Mouse (Mus musculus) bone marrow macrophage, adult 2 months (primary cell): ENCODE measurements around the gene Psmd2. TPM values are rescaled to one million over a fixed set of nuclear protein-coding genes. Genes with fewer than 3 reads are reported as not detected.

Source experiments
- H3K27ac ChIP-seq: 2 replicates; pipeline ENCODE4 v1.5.1; 2012; ENCODE audit warnings: low read depth, low read length; ENCODE audit not compliant: insufficient read depth
- H3K4me1 ChIP-seq: 2 replicates; pipeline ENCODE4 v1.6.1; 2012; ENCODE audit warnings: low read length; ENCODE audit not compliant: control insufficient read depth, insufficient read depth
- H3K4me3 ChIP-seq: 2 replicates; pipeline ENCODE4 v1.5.1; 2012; ENCODE audit warnings: mild to moderate bottlenecking, low read length, moderate library complexity; ENCODE audit not compliant: insufficient read depth
- CTCF ChIP-seq: IDR thresholded peaks from 2 replicates; pipeline ENCODE4 v1.5.1; 2012; ENCODE audit warnings: low read depth, mild to moderate bottlenecking, low read length, moderate library complexity
- POLR2A ChIP-seq: IDR thresholded peaks from 2 replicates; pipeline ENCODE4 v1.6.1; 2012; ENCODE audit warnings: mild to moderate bottlenecking, low read depth, low read length, borderline replicate concordance
- polyA plus RNA-seq: library from polyadenylated mRNA; stranded (reverse); fragments of >200 nt; gene quantifications from 2 replicates; pipeline ENCODE4 v1.2.4, GENCODE M21; 2012; ENCODE audit not compliant: missing spikeins, insufficient read depth, insufficient read length

The Psmd2 gene
- polyA plus RNA-seq, 1 experiment: 147 TPM

DNA sequence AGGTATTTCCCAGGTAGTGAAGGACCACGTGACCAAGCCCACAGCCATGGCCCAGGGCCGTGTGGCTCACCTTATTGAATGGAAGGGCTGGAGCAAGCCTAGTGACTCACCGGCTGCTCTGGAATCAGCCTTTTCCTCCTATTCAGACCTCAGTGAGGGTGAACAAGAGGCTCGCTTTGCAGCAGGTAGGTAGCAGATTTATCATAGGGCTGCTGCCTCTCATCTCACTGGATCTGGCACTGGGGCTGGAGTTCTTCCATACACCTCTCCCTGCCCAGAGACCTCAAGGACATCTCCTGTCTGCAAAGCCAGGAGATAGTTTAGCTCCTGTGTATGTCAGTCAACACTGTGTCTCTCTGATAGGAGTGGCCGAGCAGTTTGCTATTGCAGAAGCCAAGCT, 47.8 kb downstream of the Psmd2 start:
- no peak overlapping the region for H3K4me3 ChIP-seq
- peaks cover 14% of the 10 kb centered on the region for H3K4me1 ChIP-seq
- no peak overlapping the region for H3K27ac ChIP-seq
- TF ChIP-seq CTCF (no peak), POLR2A (no peak)

DNA sequence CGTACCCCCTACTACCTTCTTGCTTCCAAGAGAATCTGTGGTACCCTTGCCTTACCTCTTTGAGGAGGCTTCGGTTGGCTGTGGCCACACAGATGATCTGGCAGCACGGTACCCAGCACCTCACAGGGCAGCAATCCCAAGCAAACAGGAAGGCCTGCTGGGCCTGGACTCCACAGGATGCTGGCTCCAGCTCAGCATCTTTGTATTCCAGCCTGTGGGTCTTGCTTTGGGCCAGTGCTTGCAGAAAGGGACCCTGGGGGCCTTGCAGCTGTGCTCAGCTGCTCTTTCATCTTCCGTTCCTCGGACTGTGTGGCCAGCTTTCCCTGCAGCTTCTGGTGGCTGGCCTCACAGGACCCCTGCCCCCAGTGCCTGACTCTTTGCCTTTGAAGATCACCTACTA, 48.6 kb downstream of the Psmd2 start:
- Histone ChIP-seq H3K4me3 (no peak overlapping the region), H3K27ac (no peak overlapping the region), H3K4me1 (peaks cover 9% of the 10 kb centered on the region)
- TF ChIP-seq CTCF (no peak), POLR2A (no peak)

DNA sequence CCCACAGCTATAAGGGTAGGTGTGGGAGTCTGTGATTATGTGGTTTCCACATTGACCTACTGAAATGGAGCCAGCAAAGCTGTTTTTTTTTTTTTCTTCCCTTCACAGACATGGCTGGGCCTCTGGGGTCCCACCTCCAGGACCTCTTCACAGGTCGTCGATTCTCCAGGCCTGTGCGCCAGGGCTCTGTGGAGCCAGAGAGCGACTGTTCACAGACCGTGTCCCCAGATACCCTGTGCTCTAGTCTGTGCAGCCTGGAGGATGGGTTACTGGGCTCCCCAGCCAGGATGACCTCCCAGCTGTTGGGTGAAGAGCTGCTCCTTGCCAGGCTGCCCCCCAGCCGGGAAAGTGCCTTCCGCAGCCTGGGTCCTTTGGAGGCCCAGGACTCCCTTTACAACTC, 49.9 kb downstream of the Psmd2 start:
- Histone ChIP-seq H3K27ac (no peak overlapping the region), H3K4me1 (peaks cover 9% of the 10 kb centered on the region)
- no peak for TF ChIP-seq CTCF
- no peak for TF ChIP-seq POLR2A

DNA sequence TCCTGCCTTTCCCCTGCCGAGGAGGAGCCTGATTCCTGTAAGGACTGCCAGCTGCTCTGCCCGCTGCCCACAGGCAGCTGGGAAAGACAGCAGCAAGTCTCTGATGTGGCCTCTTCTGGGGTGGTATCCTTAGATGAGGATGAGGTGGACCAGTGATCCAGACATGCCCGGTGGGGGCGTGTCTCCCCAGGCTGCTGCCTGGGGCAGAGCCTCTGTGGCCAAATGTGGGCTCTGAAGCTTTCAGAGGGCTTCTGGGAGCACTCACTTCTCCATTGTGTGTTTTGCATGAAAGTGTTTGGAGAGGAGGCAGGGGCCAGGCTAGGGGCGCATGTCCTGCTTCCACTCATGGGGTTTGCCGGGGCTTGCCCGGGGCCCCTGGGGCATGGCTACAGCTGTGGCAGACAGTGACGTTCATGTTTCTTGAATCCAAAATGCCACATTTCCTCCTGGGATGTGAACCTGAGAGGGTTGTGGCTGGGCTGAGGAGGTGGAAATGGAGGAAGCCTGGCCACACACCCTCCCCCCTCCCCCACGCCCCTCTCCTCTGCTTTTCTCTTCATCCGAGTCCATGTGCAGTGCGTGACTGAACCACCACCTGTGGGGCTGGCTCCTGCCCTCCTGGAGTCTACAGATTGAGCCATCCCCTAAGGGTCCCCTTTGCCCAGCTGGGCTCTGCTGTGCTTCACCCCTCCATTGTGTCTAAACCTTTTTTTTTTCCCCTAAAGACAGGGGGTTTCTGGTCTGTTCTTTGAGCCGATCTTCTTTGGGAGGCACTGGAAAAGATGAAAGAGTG, 50.5 kb downstream of the Psmd2 start:
- no peak for TF ChIP-seq CTCF
- no peak for TF ChIP-seq POLR2A
- H3K4me3 ChIP-seq: no peak overlapping the region
- peaks cover 9% of the 10 kb centered on the region for H3K4me1 ChIP-seq
- no peak overlapping the region for H3K27ac ChIP-seq

More for the DNA sequence above, 49.9 kb downstream of the Psmd2 start:
- no peak overlapping the region for H3K4me3 ChIP-seq

DNA sequence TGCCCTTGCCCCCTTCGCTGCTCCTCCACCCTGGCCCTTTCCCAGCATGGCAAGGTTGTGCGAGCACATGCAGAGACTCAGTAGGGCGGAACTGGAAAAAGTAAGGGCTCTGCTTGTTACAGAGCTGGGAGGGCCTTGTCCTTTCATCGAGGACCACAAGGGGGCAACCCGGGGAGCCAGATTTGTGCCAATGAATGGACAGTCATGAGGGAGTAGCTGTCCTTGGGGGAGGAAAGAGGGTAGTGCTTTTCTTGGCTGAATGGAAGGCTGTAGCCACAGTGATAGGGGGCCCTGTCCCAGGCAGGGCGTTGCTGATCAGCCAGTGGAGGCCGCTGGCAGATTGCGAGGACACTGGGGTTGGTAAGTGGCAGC, 51.1 kb downstream of the Psmd2 start:
- H3K4me1 ChIP-seq: peaks cover 9% of the 10 kb centered on the region
- H3K4me3 ChIP-seq: no peak overlapping the region
- TF ChIP-seq CTCF (peak; percentile 42; the same call in 1 of the 2 replicates), POLR2A (no peak)
- H3K27ac ChIP-seq: no peak overlapping the region

DNA sequence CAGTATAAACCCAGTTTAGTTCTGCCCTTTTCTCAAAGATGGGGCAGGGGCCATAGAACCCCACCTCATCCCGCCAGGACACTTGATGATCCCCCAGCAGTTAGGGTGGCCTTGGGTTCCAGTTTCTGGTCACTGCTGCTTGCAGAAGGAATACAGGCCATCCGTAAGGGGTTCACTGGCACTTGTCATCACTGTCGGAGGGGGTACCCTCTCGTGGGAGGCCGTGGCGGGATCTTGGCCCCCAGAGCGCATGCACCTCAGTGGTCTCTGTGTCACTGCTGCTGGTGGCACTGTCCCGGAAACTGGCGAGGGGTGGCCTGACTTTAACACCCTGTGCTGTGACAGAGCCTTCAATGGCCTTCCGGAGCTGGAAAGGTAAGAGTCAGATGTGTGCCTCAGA, 51.6 kb downstream of the Psmd2 start:
- no peak overlapping the region for H3K4me3 ChIP-seq
- H3K4me1 ChIP-seq: peaks cover 9% of the 10 kb centered on the region
- H3K27ac ChIP-seq: no peak overlapping the region
- TF ChIP-seq CTCF: no peak
- no peak for TF ChIP-seq POLR2A

DNA sequence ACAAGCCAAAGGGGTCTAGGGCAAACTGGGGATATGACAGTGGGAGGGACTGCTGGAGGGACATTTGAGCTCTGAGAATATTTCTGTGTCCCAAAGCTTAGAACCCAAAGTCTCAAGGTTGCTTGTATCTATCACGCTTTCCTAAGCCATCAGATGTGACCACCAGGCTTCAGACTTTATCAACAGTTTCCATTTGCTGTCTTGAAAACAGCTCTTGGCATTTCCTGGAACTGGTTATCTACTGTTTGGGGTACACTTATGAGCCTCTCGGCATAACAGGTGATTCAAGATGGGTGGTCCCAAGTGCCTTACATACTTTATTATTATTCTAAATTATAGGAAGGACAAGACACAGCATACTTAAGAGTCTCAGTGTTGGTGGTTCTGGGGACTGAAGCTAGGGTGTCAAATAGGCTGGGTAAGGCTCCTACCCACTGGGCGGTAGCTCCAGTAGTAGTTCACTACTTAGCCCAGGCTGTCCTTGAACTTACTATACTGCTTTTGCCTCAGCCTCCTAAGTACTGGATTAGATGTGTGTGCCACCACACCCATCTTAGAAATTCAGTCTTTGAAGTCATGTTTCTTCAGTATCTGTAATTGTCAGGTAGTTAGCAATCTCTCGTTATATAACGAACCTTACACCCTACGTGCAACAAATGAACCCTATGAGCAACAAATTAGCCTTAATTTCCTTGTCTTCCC, 52.4 kb downstream of the Psmd2 start:
- no peak overlapping the region for H3K4me3 ChIP-seq
- H3K27ac ChIP-seq: no peak overlapping the region
- no peak for TF ChIP-seq CTCF
- TF ChIP-seq POLR2A: no peak
- H3K4me1 ChIP-seq: peaks cover 9% of the 10 kb centered on the region

DNA sequence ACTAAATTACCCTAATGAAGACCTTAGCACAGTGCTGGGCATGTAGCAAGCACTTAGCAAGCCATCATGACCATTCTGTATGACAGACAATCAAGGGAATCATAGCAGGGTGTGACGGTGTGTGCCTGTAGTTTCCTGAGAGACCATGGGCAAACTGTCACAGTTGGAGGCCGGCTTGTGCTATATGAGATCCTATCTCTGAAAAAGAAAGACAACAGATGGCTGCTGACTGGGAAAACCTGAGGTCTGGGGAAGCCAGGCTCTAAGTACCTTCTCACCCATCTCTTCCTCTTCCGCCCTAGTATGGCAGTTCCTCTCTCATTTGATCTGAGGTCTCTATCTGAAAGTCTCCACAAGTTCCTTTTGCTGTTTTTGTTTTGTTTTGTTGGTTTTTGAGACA, 54.3 kb downstream of the Psmd2 start:
- no peak for TF ChIP-seq POLR2A
- TF ChIP-seq CTCF: no peak
- H3K27ac ChIP-seq: no peak overlapping the region
- H3K4me3 ChIP-seq: no peak overlapping the region
- H3K4me1 ChIP-seq: peaks cover 9% of the 10 kb centered on the region

DNA sequence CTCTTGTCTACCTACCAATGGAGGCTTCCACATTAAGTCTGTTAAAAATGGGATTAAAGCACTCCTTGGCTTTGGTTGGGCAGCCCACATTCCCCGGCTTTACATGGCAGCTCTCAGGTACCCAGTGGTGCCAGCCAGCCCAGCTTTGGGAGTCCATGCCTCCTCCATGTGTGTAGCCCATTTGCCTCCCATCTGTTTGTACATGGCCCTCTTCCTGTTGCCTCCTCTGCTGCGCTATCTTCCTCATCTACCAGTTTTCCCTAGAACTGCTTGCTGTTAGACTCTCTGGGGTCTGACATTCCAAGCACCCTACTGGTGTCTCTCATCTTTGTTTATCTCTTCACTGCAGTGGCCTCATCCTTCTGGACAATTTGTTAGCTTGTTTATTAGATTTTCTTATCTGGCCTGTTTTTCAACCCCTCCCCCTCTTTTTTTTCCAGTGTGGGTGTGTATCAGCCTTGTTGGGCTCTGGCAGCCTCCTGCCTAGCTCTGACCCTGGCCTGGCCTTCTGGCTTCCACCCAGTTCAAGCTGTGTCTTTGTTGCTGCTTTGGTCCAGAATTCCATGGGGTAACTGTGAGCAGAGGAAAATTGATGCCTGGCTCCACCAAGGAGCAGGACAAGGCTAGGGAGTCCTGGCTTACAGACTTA, 55.1 kb downstream of the Psmd2 start:
- Histone ChIP-seq H3K27ac (no peak overlapping the region), H3K4me3 (no peak overlapping the region), H3K4me1 (peaks cover 9% of the 10 kb centered on the region)
- TF ChIP-seq POLR2A (no peak), CTCF (no peak)
